Mouse (Mus musculus) kidney, adult 10 weeks (tissue): ENCODE measurements around the gene Cope. TPM values are rescaled to one million over a fixed set of nuclear protein-coding genes. Genes with fewer than 3 reads are reported as not detected.

Experiments
- polyA plus RNA-seq: library from polyadenylated mRNA; stranded (reverse); fragments of 350-450 nt; fragmentation: Illumina TruSeq; extraction: RNeasy Lipid Tissue Mini Kit (QIAGEN cat#74804); gene quantifications from one replicate; pipeline ENCODE4 v1.2.3, GENCODE M21; 2014; ENCODE audit warnings: low read depth, low replicate concordance

Gene Cope
- polyA plus RNA-seq, result 0.65 TPM

DNA sequence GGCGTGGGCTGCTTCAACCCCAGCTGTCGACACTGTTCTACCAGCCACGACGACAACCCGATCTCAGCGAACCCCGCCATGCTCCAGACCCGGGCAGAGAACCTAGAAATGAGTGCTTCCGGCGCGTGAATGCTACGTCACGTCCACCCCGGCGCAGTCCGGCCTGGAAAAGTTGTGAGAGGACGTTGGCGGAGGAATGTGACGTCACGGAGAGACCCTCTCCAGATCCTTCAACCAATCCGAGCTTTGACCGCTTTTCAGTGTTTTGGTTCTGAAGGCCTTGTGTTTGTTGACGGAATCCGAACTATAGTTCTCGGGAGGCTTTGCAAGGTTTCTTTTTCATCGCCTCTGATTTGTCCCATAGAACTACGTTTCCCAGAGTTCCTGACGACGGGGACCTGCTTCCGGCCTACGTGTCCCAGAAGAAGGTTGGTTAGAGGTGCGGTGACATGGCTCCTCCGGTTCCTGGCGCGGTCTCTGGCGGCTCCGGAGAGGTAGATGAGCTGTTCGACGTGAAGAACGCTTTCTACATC is at the start of gene Cope, which contains the start of gene Ddx49:
TSS of gene Cope (plus strand) at position 161 of the 533 bp plus-strand sequence.
TSS of gene Ddx49 (minus strand) at position 132 of the 533 bp plus-strand sequence.

DNA sequence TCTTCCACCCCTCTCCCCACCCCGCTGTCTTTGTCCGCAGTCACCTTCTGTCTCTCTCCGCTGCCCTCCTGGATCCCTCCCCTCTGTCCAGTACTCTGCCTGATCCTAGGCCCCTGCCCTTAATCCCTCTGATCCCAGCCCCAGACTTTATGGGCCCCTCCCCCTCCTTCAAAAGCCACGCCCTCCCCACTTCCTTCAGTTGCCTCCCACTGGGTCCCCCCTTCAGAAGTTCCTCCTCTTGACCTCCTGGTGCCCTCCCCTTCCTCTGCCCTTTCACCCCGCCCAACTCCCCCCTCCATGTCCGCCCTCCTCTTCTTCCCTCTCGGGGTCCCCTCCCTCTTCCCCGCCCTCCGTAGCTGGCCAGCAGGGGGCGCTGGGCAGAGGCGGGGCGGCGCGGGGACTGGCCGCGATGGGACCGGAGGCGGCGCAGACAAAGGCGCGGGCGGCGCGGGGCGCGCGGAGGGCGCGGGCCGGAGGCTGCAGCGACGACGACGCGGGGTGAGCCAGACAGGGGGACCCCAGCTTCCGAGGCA is 19.6 kb upstream of the Cope start, which contains the start of gene Homer3:
TSS of gene Homer3 (plus strand) at position 225 of the 533 bp plus-strand sequence.

GRCm38 (mm10) chr8:70315624-70316510 is 13.5 kb downstream of the Cope start, which contains the start of gene Cers1:
TSS of gene Cers1 (plus strand) at chr8:70315775.

DNA sequence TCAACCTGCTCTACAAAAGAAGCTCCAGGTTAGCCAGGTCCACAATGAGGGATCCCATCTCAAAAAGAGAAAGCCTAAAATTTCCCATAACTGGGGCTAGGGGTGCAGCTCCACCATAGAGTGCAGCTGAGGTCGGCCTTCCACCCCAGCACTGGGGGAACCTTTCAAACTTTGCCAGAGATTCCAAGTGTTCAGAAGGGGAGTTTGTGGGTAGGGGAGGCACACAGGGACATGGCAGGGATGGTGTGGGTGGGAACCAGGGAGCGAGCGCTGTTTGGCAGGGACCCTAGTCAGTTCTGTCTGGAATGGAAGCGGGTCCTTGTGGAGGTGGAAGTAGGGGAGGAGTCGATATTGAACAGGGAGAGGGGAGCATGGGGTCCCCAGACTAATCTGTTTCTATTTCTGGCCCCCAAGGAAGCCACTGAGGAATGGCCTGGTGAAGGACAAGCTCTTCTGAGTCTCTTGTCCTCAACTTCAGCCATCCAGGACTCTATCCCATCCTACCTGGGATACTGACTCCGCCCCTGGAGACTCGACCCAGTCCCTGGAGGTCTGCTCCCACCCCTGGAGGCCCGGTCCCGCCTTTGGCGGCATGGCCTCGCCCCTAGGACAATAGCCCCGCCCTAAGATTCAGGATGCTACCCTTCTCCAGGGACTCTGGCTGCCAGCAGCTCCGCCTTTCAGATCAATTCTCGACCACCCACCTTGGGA is 27.0 kb downstream of the Cope start, which contains the start of gene Gdf1:
TSS of gene Gdf1 (plus strand) at position 694 of the 711 bp plus-strand sequence.

GRCm38 (mm10) chr8:70353194-70353817 is 51.0 kb downstream of the Cope start, which contains the start of gene Upf1:
TSS of gene Upf1 (minus strand) at chr8:70353278.

Other genes starting within 250 kb of the Cope start
- 2.3 TPM for gene Tm6sf2, start 229.6 kb upstream of the Cope start, polyA plus RNA-seq
- gene Hapln4, start 219.1 kb upstream of the Cope start, polyA plus RNA-seq, result not detected
- not detected for gene Ncan, start 181.6 kb upstream of the Cope start, polyA plus RNA-seq
- gene Nr2c2ap, start 171.2 kb upstream of the Cope start, polyA plus RNA-seq, result 1.2 TPM
- gene Rfxank, start 163.4 kb upstream of the Cope start, polyA plus RNA-seq, result 0.81 TPM
- 9.1 TPM for gene Borcs8, start 163.0 kb upstream of the Cope start, polyA plus RNA-seq
- gene Mef2b, start 162.8 kb upstream of the Cope start, polyA plus RNA-seq, result not detected
- 4.8 TPM for gene Tmem161a, start 130.2 kb upstream of the Cope start, polyA plus RNA-seq
- 4.1 TPM for gene Slc25a42, start 90.2 kb upstream of the Cope start, polyA plus RNA-seq
- 3.2 TPM for gene Sugp2, start 68.3 kb upstream of the Cope start, polyA plus RNA-seq
- 0.93 TPM for gene Armc6, start 68.1 kb upstream of the Cope start, polyA plus RNA-seq
- gene Homer3, start 19.7 kb upstream of the Cope start, polyA plus RNA-seq, result not detected
- gene Ddx49, start within 50 bp of the Cope start, polyA plus RNA-seq, result 2.9 TPM
- not detected for gene Cers1, start 13.3 kb downstream of the Cope start, polyA plus RNA-seq
- gene Gdf1, start 27.3 kb downstream of the Cope start, polyA plus RNA-seq, result not detected
- gene Upf1, start 50.8 kb downstream of the Cope start, polyA plus RNA-seq, result 1.9 TPM
- gene Comp, start 71.0 kb downstream of the Cope start, polyA plus RNA-seq, result not detected
- 0.93 TPM for gene Crtc1, start 137.1 kb downstream of the Cope start, polyA plus RNA-seq
- 2.1 TPM for gene Klhl26, start 174.4 kb downstream of the Cope start, polyA plus RNA-seq
- gene Tmem59l, start 184.8 kb downstream of the Cope start, polyA plus RNA-seq, result not detected
- not detected for gene Crlf1, start 190.6 kb downstream of the Cope start, polyA plus RNA-seq
- gene Rex1bd, start 204.2 kb downstream of the Cope start, polyA plus RNA-seq, result 0.77 TPM
- gene Uba52, start 208.3 kb downstream of the Cope start, polyA plus RNA-seq, result 2.4 TPM
- 2.8 TPM for gene Fkbp8, start 225.2 kb downstream of the Cope start, polyA plus RNA-seq
- 9.4 TPM for gene Kxd1, start 225.4 kb downstream of the Cope start, polyA plus RNA-seq
- 0.32 TPM for gene Ell, start 236.9 kb downstream of the Cope start, polyA plus RNA-seq